Mouse (Mus musculus): ENCODE measurements around the gene Cdyl. TPM values are rescaled to one million over a fixed set of nuclear protein-coding genes. Genes with fewer than 3 reads are reported as not detected.

Cdyl gene
- polyA plus RNA-seq, 1 experiment from 2014 or later: 10.3 TPM

GRCm38 (mm10) chr13:35749194-35749593 is 89.6 kb downstream of the Cdyl start:
- H3K4me2 ChIP-seq (replicated peaks): no peak overlapping the region
- H3K36me3 ChIP-seq: no peaks in the 10 kb centered on the region
- no peaks in the 10 kb centered on the region for H3K9me3 ChIP-seq
- WGBS: 81% methylated on average over 4 of the region's 4 CpGs
- no peak overlapping the region for H3K4me3 ChIP-seq (replicated peaks)
- no peaks in the 10 kb centered on the region for H3K27me3 ChIP-seq (replicated peaks)
- ATAC-seq: no peak
- no peaks in the 10 kb centered on the region; the same call in 1 of the 2 replicates for H3K4me1 ChIP-seq (replicated peaks)
- H3K27ac ChIP-seq: no peak overlapping the region
- H3K9ac ChIP-seq: no peak overlapping the region

GRCm38 (mm10) chr13:35749680-35750079 is 90.0 kb downstream of the Cdyl start:
- H3K27me3 ChIP-seq (replicated peaks): no peaks in the 10 kb centered on the region
- H3K9me3 ChIP-seq: no peaks in the 10 kb centered on the region
- no peak overlapping the region for H3K4me3 ChIP-seq (replicated peaks)
- no peak overlapping the region for H3K4me2 ChIP-seq (replicated peaks)
- WGBS: 79% methylated on average over 5 of the region's 5 CpGs
- no peak for ATAC-seq
- no peaks in the 10 kb centered on the region; the same call in 1 of the 2 replicates for H3K4me1 ChIP-seq (replicated peaks)
- H3K27ac ChIP-seq: no peak overlapping the region
- no peaks in the 10 kb centered on the region for H3K36me3 ChIP-seq
- no peak overlapping the region for H3K9ac ChIP-seq

- Histone ChIP-seq H3K36me3 (no peaks in the 10 kb centered on the region), H3K9me3 (no peaks in the 10 kb centered on the region), H3K27me3 (replicated peaks) (no peaks in the 10 kb centered on the region), H3K4me1 (replicated peaks) (peaks cover 7% of the 10 kb centered on the region; the same call in 1 of the 2 replicates), H3K9ac (no peak overlapping the region), H3K27ac (no peak overlapping the region), H3K4me2 (replicated peaks) (no peak overlapping the region), H3K4me3 (replicated peaks) (no peak overlapping the region)
- WGBS: 87% methylated on average over 7 of the region's 7 CpGs
- ATAC-seq: no peak
These were observed 92.4 kb downstream of the Cdyl start for GRCm38 (mm10) chr13:35752046-35752445.

DNA sequence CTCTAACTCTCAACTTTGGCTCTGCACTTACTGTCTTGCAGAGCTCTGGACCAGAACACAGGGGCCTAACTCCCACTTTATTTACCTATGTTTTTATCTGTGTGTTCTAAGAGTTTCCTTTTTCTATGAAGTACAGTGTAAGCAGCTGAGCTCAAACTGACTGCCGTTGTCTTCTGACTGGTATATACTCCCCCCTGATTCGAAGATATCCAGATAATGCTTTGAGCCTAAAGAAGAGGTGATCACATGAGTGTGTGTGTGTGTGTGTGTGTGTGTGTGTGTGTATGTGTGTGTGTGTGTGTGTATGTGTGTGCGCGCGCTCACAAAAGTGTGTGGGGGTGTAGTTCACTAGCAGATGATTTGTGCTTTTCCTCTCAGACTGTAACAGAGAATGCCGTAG is 95.4 kb downstream of the Cdyl start:
- no peaks in the 10 kb centered on the region for H3K27me3 ChIP-seq (replicated peaks)
- H3K4me2 ChIP-seq (replicated peaks): no peak overlapping the region
- peaks cover 7% of the 10 kb centered on the region; the same call in 1 of the 2 replicates for H3K4me1 ChIP-seq (replicated peaks)
- H3K4me3 ChIP-seq (replicated peaks): no peak overlapping the region
- H3K36me3 ChIP-seq: no peaks in the 10 kb centered on the region
- ATAC-seq: no peak
- H3K9me3 ChIP-seq: no peaks in the 10 kb centered on the region
- no peak overlapping the region for H3K9ac ChIP-seq
- no peak overlapping the region for H3K27ac ChIP-seq
- 90% methylated on average over 6 of the region's 6 CpGs for WGBS

DNA sequence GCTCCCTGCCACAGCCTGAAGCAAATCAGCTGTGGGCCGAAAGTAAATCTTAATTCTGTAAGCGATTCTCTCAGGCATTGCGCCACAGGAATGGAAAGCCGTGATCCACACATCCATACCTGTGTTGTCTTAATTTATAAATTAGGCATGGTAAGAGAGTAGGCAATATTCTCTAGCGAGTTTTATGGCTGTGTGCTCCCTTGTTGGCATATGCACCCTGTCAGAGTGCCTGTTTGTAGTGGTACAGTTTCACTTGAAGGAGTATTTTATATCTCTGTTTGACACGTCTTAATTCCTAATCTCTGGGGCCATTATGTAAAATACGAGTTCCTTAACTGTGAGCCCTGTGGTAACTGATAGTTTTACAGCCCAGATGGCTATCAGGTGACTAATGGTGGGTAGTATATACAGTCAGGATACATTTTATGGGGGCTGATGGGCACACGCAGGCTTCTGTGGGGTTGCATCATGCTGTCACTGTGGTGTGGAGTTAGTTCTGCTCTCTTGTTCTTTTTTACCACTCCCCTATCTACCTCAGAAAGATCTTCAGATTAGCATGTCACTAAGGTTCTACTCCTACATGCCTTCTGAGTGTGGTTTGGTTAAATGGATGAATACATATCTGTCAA is 96.1 kb downstream of the Cdyl start:
- no peaks in the 10 kb centered on the region for H3K27me3 ChIP-seq (replicated peaks)
- H3K4me3 ChIP-seq (replicated peaks): no peak overlapping the region
- no peaks in the 10 kb centered on the region for H3K9me3 ChIP-seq
- H3K4me2 ChIP-seq (replicated peaks): no peak overlapping the region
- 52% methylated on average over 8 of the region's 8 CpGs for WGBS
- H3K4me1 ChIP-seq (replicated peaks): peaks cover 7% of the 10 kb centered on the region; the same call in 1 of the 2 replicates
- no peaks in the 10 kb centered on the region for H3K36me3 ChIP-seq
- ATAC-seq: peak; percentile 73
- no peak overlapping the region for H3K27ac ChIP-seq
- no peak overlapping the region for H3K9ac ChIP-seq

- WGBS: 85% methylated on average over 21 of the region's 21 CpGs
- H3K36me3 ChIP-seq: no peaks in the 10 kb centered on the region
- ATAC-seq: peak; percentile 35; the same call in 1 of the 2 replicates
- no peak overlapping the region for H3K27ac ChIP-seq
- H3K4me3 ChIP-seq (replicated peaks): no peak overlapping the region
- H3K27me3 ChIP-seq (replicated peaks): no peaks in the 10 kb centered on the region
- H3K9ac ChIP-seq: no peak overlapping the region
- H3K4me2 ChIP-seq (replicated peaks): no peak overlapping the region
- H3K4me1 ChIP-seq (replicated peaks): peaks cover 7% of the 10 kb centered on the region; the same call in 1 of the 2 replicates
- H3K9me3 ChIP-seq: no peaks in the 10 kb centered on the region
These were observed 97.0 kb downstream of the Cdyl start for GRCm38 (mm10) chr13:35756393-35757338.

GRCm38 (mm10) chr13:35760372-35760771 is 100.7 kb downstream of the Cdyl start:
- Histone ChIP-seq H3K9me3 (no peaks in the 10 kb centered on the region), H3K9ac (no peak overlapping the region), H3K4me1 (replicated peaks) (0 out of 2 replicates have a peak, but pooled peaks cover 6% of the 10 kb centered on the region), H3K4me3 (replicated peaks) (no peak overlapping the region), H3K27me3 (replicated peaks) (no peaks in the 10 kb centered on the region), H3K36me3 (no peaks in the 10 kb centered on the region), H3K4me2 (replicated peaks) (no peak overlapping the region), H3K27ac (no peak overlapping the region)
- no peak for ATAC-seq
- WGBS: 75% methylated on average over 2 of the region's 2 CpGs

- Histone ChIP-seq H3K4me2 (replicated peaks) (no peak overlapping the region), H3K9ac (no peak overlapping the region), H3K4me3 (replicated peaks) (no peak overlapping the region), H3K9me3 (no peaks in the 10 kb centered on the region), H3K27me3 (replicated peaks) (no peaks in the 10 kb centered on the region), H3K27ac (no peak overlapping the region), H3K4me1 (replicated peaks) (peaks cover 6% of the 10 kb centered on the region; the same call in 1 of the 2 replicates), H3K36me3 (no peaks in the 10 kb centered on the region)
- WGBS: 44% methylated on average over 3 of the region's 3 CpGs
- no peak for ATAC-seq
These were observed 104.9 kb downstream of the Cdyl start for GRCm38 (mm10) chr13:35764559-35764958.

- peaks cover 6% of the 10 kb centered on the region; the same call in 1 of the 2 replicates for H3K4me1 ChIP-seq (replicated peaks)
- WGBS: 24% methylated on average over 2 of the region's 2 CpGs
- peak; percentile 80 for ATAC-seq
These were observed 106.2 kb downstream of the Cdyl start for GRCm38 (mm10) chr13:35765817-35766216.

GRCm38 (mm10) chr13:35769673-35770072 is 110.0 kb downstream of the Cdyl start:
- no peaks in the 10 kb centered on the region for H3K36me3 ChIP-seq
- 52% methylated on average over 2 of the region's 2 CpGs for WGBS
- H3K4me2 ChIP-seq (replicated peaks): no peak overlapping the region

More at GRCm38 (mm10) chr13:35765817-35766216, 106.2 kb downstream of the Cdyl start:
- Histone ChIP-seq H3K4me3 (replicated peaks) (no peak overlapping the region), H3K36me3 (no peaks in the 10 kb centered on the region), H3K27ac (no peak overlapping the region), H3K27me3 (replicated peaks) (no peaks in the 10 kb centered on the region), H3K9me3 (no peaks in the 10 kb centered on the region), H3K9ac (no peak overlapping the region), H3K4me2 (replicated peaks) (no peak overlapping the region)

DNA sequence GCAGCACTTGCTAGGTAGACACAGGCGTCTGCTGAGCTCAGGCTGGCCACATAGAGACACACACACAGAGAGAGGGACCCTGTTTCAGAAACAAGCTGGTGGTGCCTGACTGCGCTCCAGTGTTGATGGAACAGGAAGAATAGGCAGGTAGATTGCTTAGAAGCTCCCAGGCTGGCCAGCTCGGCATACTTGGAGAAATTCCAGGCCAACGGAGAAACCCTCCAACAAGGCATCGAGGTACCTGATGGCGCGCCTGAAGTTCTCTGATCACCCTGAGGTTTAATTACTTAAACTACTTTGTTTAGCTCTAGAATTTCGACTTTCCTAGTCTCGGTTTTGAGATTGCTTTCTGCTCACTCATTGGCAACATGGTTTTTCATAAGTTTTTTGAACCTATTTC is 110.8 kb downstream of the Cdyl start:
- Histone ChIP-seq H3K4me2 (replicated peaks) (no peak overlapping the region), H3K4me1 (replicated peaks) (peaks cover 8% of the 10 kb centered on the region; the same call in 1 of the 2 replicates), H3K27me3 (replicated peaks) (no peaks in the 10 kb centered on the region), H3K9ac (no peak overlapping the region), H3K4me3 (replicated peaks) (no peak overlapping the region), H3K27ac (no peak overlapping the region), H3K36me3 (no peaks in the 10 kb centered on the region), H3K9me3 (no peaks in the 10 kb centered on the region)
- no peak for ATAC-seq
- 81% methylated on average over 9 of the region's 9 CpGs for WGBS

More at GRCm38 (mm10) chr13:35769673-35770072, 110.0 kb downstream of the Cdyl start:
- Histone ChIP-seq H3K27me3 (replicated peaks) (no peaks in the 10 kb centered on the region), H3K4me1 (replicated peaks) (peaks cover 8% of the 10 kb centered on the region; the same call in 1 of the 2 replicates), H3K4me3 (replicated peaks) (no peak overlapping the region), H3K27ac (no peak overlapping the region), H3K9ac (no peak overlapping the region), H3K9me3 (no peaks in the 10 kb centered on the region)
- no peak for ATAC-seq

DNA sequence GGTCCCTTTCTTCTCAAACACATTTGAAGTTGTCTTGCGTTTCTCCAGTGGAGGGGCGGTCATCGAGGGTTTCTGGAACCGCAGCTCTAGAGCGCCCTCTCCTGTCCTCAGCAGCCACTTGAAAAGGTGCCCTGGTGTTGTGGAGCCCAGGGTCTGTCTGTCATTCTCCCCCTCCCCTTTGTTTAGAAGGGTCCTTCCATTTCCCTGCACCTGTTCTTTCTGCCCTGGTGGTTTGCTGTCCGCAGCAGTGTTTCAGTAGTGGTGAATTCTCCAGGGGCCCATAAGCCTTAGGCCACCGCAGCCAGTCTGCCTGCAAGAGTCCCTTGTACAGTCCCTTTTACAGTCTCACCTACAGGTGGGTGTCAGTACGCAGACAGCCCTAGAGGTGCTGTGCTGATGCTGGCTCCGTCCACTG is 112.3 kb downstream of the Cdyl start:
- Histone ChIP-seq H3K4me1 (replicated peaks) (0 out of 2 replicates have a peak, but pooled peaks cover 2% of the 10 kb centered on the region), H3K9ac (no peak overlapping the region), H3K9me3 (no peaks in the 10 kb centered on the region), H3K4me3 (replicated peaks) (no peak overlapping the region), H3K4me2 (replicated peaks) (no peak overlapping the region), H3K27ac (no peak overlapping the region), H3K27me3 (replicated peaks) (no peaks in the 10 kb centered on the region), H3K36me3 (no peaks in the 10 kb centered on the region)
- 69% methylated on average over 9 of the region's 9 CpGs for WGBS
- ATAC-seq: no peak

All from intestine, embryonic 15.5 days (tissue).